Mouse (Mus musculus): ENCODE data around the gene Nemp2.
"Not testable (repeated sequence)": the region's sequence is repeated elsewhere in the genome, so short reads cannot be mapped to it uniquely, and the experiment has no call there.

The Nemp2 gene

DNA sequence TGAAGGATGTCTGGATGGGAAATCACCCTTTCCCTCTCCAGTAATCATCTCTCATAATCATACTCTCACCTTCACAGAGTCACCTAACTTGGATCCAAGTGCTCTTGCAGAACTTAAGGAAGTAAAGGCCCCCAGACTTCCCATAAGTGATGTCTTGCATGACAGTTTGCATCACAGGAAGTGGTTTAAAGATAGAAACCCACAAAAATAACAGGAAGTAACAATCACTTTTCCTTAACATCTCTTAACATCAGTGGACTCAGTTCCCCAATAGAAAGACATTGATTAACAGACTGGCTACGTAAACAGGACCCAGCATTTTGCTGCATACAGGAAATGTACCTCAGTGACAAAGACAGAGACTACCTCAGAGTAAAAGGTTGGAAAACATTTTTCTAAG lies 22.9 kb downstream of the Nemp2 start:
- DNase-seq (ENCODE audit: low read depth, low spot score): no peak

DNA sequence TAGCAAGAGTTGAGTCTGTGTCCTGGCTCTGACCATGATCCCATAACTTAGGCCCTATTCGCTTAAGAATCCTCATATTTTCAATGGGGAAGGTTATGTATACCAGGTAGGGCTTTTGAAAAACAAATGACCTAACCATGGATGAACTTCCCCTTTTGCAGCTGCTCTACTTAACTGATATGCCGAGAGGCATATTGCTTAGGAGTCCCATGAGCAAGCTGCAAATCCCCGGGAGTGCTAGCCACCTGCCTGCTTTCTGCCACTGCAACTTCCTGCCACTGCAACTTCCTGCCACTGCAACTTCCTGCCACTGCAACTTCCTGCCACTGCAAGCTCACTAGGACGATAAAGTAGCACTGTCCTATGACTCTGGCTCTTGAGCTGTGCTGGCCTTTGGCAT lies 24.6 kb downstream of the Nemp2 start:
- no peak for DNase-seq (ENCODE audit: low read depth, low spot score)

DNA sequence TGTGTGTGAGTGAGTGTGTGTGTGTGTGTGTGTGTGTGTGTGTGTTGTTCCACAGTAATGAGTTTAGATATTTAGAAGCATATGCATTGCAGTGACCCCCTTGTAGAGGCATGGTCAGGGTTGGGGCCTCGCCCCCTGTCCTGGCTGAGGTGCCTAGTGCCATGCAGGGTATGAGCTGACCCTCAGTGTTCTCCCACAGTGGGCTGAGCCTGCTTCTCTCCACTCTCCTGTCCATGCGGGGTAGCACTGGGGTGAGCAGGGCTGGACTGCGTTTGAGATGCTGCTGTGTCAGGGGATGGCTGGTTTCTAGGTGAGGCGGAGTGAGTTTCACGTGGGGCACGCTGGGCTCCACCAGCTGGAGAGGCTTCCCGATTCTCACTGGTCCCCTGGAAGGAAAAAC lies 27.7 kb downstream of the Nemp2 start:
- DNase-seq (ENCODE audit: low read depth, low spot score): no peak

DNA sequence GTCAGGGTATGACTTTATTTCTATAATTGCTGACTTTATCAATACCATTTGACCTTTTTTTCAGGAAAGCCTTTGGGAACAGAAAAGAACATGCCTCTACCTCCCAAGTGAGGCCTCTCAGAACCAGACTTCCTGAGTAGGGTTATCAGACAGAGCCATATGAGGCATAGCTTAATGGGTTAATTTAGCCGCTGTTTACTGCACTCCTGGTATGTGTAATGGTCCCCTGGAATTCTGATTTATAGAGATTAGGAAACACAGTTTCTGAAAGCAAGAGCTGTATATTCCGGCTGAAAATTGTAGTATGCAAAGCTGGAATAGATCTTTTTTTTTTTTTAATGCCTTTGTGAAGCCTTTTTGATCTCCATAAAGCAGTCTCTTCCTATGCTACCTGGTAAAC lies 29.8 kb downstream of the Nemp2 start:
- no peak for DNase-seq (ENCODE audit: low read depth, low spot score)

DNA sequence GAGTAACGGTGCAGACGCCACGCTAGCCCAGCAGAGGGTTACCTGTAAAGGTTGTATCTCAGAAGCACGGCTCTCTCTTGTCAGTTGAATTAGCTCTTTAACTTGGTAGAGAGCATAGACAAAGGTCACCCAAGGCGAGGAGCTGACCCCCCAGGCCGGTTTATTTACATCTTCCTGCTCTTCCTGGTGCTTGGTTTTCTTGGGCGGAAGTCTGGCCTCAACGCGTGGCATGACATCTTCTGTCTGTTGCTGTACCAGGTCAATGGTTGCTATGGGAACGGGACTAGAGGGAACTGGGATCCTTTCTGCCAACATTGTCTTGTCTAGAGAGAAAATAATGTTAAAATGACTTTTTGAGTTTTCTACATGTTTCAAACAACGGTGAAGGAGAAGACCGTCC lies 30.3 kb downstream of the Nemp2 start:
- no peak for DNase-seq (ENCODE audit: low read depth, low spot score)

DNA sequence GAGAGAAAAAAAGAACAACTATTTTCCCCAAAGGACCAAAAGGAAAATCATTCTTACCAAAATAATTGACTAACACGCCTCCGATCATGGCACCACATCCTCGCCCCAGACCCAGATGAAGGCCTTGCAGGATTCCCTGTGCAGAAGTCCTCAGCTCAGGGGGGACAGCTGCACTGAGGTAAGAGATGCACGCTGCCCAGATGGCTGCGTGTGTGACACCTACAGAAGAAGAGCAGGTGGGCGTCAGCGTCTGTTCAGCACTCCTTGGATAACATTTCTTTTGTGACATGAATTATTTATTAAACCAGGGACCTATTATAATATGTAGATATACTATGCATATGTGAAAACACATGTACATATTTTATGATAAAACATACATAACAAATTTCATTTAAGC lies 32.7 kb downstream of the Nemp2 start:
- DNase-seq (ENCODE audit: low read depth, low spot score): no peak

DNA sequence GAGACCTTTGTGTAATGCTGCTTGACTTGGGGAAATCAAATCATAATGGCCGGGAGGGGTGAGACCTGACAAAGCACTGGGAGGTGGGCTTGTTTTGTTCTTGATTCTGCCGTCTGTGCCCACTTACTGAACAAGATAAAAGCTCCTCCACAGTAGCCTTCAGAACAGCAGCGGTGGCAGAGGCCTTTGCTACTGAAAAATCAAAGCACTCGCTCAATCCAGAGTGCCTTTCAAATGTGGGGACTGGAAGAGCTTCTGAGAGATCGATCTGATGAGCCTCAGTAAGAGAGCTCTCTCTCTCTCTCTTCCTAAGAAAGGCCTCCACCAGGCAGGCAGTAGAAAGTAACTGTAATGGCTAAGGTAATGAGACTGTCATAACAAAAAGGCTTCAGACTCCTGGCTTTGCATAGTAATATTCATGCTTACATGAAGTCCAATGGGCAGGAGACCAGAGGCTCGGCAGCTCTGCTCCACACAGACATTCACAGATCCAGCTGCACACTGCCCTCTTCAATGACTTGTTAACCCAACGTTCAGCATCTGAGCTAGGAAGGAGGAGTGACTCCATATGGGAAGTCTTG lies 38.3 kb downstream of the Nemp2 start:
- no peak for DNase-seq (ENCODE audit: low read depth, low spot score)

DNA sequence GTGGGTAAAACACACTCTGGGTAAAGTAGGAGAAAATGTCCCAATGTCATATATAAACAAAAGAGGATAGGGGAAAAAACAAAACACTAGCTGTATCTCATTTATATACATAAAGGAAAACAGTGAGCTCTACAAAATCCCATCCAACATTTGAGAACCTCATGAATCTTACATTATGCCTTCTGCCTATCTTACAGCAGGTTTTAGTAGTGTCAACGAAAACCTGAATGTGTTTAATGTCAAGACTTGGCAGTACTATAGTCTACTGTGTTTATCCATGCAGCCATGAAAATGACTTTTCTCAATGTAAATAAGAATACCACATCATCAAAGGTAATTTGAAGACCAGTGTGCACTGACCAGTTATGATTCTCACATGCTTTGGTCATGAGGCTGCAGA lies 39.4 kb downstream of the Nemp2 start:
- DNase-seq (ENCODE audit: low read depth, low spot score): no peak

DNA sequence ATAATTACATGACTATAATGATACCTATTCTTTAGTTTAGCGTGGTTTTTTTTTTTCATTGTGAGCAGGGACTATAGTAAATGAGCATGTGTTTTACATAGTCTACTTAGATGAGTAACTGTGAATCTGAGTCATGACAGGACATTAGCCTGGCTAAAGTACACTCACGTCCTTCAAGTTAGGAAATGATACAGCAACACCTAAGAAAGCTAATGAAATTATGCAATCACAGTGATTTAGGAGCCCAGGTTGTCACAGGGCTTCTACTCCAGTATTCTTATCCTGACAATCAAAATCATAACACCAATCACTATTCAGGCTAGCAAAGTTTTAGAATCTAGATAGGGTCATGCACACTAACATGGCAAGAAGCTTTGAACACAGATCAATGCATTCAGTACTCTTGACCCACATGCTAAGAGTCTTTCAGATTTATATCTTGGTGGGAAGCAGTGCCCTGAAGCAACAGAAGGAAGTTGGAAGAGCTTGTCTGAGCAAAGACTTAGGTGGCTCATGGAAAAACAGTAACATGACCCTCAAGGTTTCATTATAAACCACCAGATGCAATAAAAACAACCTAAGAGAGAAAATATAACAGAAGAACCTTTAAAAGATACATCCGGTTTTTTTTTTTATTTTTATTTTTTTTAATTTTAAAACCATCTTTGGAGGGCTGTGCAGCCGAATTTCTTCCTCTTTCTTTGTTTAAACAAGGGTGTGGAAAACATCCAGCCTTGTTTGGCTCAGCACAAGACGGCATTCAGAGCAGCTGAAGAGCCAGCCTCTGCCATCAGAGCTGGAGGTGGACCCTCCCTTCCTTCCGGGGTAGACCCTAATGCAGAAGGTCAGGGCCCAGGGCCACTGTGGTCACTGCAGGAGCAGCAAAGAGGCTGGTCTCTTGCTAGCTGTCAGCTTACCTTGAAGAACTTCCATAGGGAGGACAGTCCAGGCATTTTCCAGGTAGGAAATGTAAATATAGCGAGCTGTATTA lies 45.4 kb downstream of the Nemp2 start:
- peak; percentile 56 for DNase-seq (ENCODE audit: low read depth, low spot score)

DNA sequence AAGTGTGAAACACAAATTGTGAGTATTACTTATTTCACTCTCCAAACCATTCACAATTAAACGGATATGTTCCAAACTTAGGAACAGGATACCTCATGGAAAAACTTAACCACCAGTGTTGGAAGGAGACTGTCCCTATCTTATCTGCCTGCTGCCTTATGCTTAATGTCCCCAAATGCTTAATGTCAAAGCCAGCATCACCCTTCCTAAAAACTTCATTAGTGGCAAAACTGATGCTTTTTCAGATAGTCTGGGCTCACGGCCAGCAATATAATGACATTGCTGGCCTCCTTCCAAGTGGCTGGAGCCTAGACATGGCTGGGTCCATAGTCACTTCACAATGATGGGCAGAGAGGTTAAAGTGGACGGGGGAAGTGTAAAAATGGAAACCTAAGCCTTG lies 46.1 kb downstream of the Nemp2 start:
- DNase-seq (ENCODE audit: low read depth, low spot score): peak; percentile 56

DNA sequence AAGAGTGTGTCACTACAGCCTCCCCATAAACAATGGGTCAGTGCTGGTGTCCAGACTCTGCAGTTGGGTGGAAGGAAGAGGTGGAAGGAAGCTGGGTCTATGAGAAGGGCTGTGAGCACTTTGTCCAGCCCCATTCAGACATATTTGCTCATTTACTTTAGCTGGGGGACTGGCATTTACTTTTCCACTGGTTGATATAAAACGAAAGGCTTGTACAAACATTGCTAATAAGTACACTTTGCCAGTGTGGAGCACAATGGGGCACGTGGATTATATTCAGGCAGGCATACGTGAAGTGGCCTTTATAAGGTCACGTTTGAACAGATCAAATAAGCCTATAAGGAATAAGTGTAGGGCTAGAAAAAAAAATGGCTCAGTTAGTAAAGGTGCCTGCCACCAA lies 53.0 kb downstream of the Nemp2 start:
- DNase-seq (ENCODE audit: low read depth, low spot score): no peak

DNA sequence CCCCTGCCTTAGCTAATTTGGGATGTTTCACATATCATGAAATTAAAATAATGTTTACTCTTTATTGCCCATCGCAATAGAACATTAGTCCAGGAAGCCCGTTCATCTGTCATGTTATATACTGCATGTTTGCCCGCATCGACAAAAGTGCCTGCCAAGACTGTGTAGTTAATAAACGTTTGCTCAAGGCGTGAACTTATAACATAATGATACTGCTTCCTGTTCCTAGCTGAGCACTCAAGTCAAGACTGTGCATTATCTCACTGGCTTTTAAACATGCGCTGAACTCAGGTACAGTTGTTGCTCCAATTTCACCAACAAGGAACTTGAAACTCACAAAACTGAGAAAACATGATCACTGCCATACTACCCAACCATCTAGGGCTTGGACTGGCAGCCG lies 57.1 kb downstream of the Nemp2 start:
- no peak for DNase-seq (ENCODE audit: low read depth, low spot score)

DNA sequence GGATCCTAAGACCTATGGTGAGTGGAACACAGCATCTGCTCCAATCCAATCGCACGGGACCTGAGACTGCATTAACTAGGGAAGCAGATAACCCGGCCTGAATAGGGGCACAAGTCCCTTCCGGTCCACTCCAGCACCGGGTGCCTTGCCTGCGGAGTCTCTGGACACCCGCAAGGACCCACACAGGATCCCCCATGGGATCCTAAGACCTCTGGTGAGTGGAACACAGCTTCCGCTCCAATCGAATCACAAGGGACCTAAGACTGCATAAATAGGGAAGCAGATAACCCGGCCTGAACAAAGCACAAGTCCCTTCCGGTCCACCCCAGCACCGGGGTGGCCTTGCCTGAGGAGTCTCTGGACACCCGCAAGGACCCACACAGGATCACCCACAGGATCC lies 64.0 kb downstream of the Nemp2 start:
- DNase-seq (ENCODE audit: low read depth, low spot score): not testable (repeated sequence)
